Mouse (Mus musculus): ENCODE measurements around the gene Fam196b. TPM values are rescaled to one million over a fixed set of nuclear protein-coding genes. Genes with fewer than 3 reads are reported as not detected.

Gene Fam196b
- not detected for polyA plus RNA-seq (2014; fragmentation: Illumina TruSeq; extraction: RNeasy Lipid Tissue Mini Kit (QIAGEN cat#74804); ENCODE audit: insufficient read depth, low read depth, low replicate concordance)

GRCm38 (mm10) chr11:34314534-34315379, at the start of gene Fam196b:
TSS of gene Fam196b (plus strand) at chr11:34314822.

Other genes starting within 250 kb of the Fam196b start
- gene 4930469K13Rik, start 216.3 kb upstream of the Fam196b start, polyA plus RNA-seq (2014; fragmentation: Illumina TruSeq; extraction: RNeasy Lipid Tissue Mini Kit (QIAGEN cat#74804); ENCODE audit: insufficient read depth, low read depth, low replicate concordance) = not detected
- gene Foxi1, start 106.7 kb upstream of the Fam196b start, polyA plus RNA-seq (2014; fragmentation: Illumina TruSeq; extraction: RNeasy Lipid Tissue Mini Kit (QIAGEN cat#74804); ENCODE audit: insufficient read depth, low read depth, low replicate concordance) = not detected

Data from lung, adult 10 weeks (tissue).